Mouse (Mus musculus): ENCODE measurements around the gene 1700018G05Rik. TPM values are rescaled to one million over a fixed set of nuclear protein-coding genes. Genes with fewer than 3 reads are reported as not detected.
"Not testable (repeated sequence)": the region's sequence is repeated elsewhere in the genome, so short reads cannot be mapped to it uniquely, and the experiment has no call there.

The 1700018G05Rik gene
- total RNA-seq (2015) (not detected in 2 replicates), total RNA-seq (2017) (not detected in 2 replicates)

GRCm38 (mm10) chrX:102928072-102928471, at the start of gene 1700018G05Rik:
1700018G05Rik (plus strand) TSS chrX:102928372.
- not testable (repeated sequence) for ATAC-seq (ENCODE audit: poor library complexity, severe bottlenecking)

- not testable (repeated sequence) for ATAC-seq (ENCODE audit: poor library complexity, severe bottlenecking)
These were observed 19.6 kb upstream of the 1700018G05Rik start, which contains the start of the genes Dmrtc1a and 1700011M02Rik for GRCm38 (mm10) chrX:102908587-102908986. Dmrtc1a (minus strand) TSS chrX:102908687. 1700011M02Rik (plus strand) TSS chrX:102908905.

GRCm38 (mm10) chrX:102914823-102915222, 13.3 kb upstream of the 1700018G05Rik start:
- ATAC-seq (ENCODE audit: poor library complexity, severe bottlenecking) = not testable (repeated sequence)

- not testable (repeated sequence) for ATAC-seq (ENCODE audit: poor library complexity, severe bottlenecking)
These were observed 1.5 kb upstream of the 1700018G05Rik start for GRCm38 (mm10) chrX:102926707-102927106.

GRCm38 (mm10) chrX:102932992-102933570, 4.9 kb downstream of the 1700018G05Rik start:
- no peak for ATAC-seq (ENCODE audit: poor library complexity, severe bottlenecking)

GRCm38 (mm10) chrX:102933571-102934394, 5.6 kb downstream of the 1700018G05Rik start:
- ATAC-seq (ENCODE audit: poor library complexity, severe bottlenecking) = peak; percentile 59

- ATAC-seq (ENCODE audit: poor library complexity, severe bottlenecking) = no peak
These were observed 6.2 kb downstream of the 1700018G05Rik start for GRCm38 (mm10) chrX:102934395-102934764.

GRCm38 (mm10) chrX:102936743-102937142, 8.6 kb downstream of the 1700018G05Rik start:
- ATAC-seq (ENCODE audit: poor library complexity, severe bottlenecking) = no peak

GRCm38 (mm10) chrX:102950136-102950535, 22.0 kb downstream of the 1700018G05Rik start:
- not testable (repeated sequence) for ATAC-seq (ENCODE audit: poor library complexity, severe bottlenecking)

GRCm38 (mm10) chrX:102958917-102959316, 30.7 kb downstream of the 1700018G05Rik start:
- no peak for ATAC-seq (ENCODE audit: poor library complexity, severe bottlenecking)

GRCm38 (mm10) chrX:102960581-102960980, 32.4 kb downstream of the 1700018G05Rik start:
- no peak for ATAC-seq (ENCODE audit: poor library complexity, severe bottlenecking)

Other genes starting within 250 kb of the 1700018G05Rik start
- gene Gm3880, start 241.4 kb upstream of the 1700018G05Rik start, total RNA-seq (2015) = not detected in 2 replicates
- gene Gm3880, start 241.4 kb upstream of the 1700018G05Rik start, total RNA-seq (2017) = not detected in 2 replicates
- gene Gm9112, start 220.7 kb upstream of the 1700018G05Rik start, total RNA-seq (2015) = not detected in 2 replicates
- gene Gm9112, start 220.7 kb upstream of the 1700018G05Rik start, total RNA-seq (2017) = not detected in 2 replicates
- gene Dmrtc1b, start 220.5 kb upstream of the 1700018G05Rik start, total RNA-seq (2015) = not detected in 2 replicates
- not detected in 2 replicates for gene Dmrtc1b, start 220.5 kb upstream of the 1700018G05Rik start, total RNA-seq (2017)
- not detected in 2 replicates for gene Dmrtc1c1, start 125.4 kb upstream of the 1700018G05Rik start, total RNA-seq (2015)
- gene Dmrtc1c1, start 125.4 kb upstream of the 1700018G05Rik start, total RNA-seq (2017) = not detected in 2 replicates
- not detected in 2 replicates for gene Dmrtc1c2, start 73.8 kb upstream of the 1700018G05Rik start, total RNA-seq (2015)
- gene Dmrtc1c2, start 73.8 kb upstream of the 1700018G05Rik start, total RNA-seq (2017) = not detected in 2 replicates
- not detected in 2 replicates for gene 1700031F05Rik, start 60.4 kb upstream of the 1700018G05Rik start, total RNA-seq (2015)
- not detected in 2 replicates for gene 1700031F05Rik, start 60.4 kb upstream of the 1700018G05Rik start, total RNA-seq (2017)
- not detected in 2 replicates for gene Dmrtc1a, start 19.7 kb upstream of the 1700018G05Rik start, total RNA-seq (2015)
- not detected in 2 replicates for gene Dmrtc1a, start 19.7 kb upstream of the 1700018G05Rik start, total RNA-seq (2017)
- gene 1700011M02Rik, start 19.5 kb upstream of the 1700018G05Rik start, total RNA-seq (2015) = not detected in 2 replicates
- not detected in 2 replicates for gene 1700011M02Rik, start 19.5 kb upstream of the 1700018G05Rik start, total RNA-seq (2017)

Measured in megakaryocyte, adult 5-6 weeks (primary cell).